Mouse (Mus musculus) brain, embryonic 14.5 days (tissue): ENCODE results near the gene Gpr152. TPM values are rescaled to one million over a fixed set of nuclear protein-coding genes. Genes with fewer than 3 reads are reported as not detected.

Source experiments
- DNase-seq: peaks from one replicate; pipeline ENCODE4 v3.0.0-alpha.2; 2011; ENCODE audit warnings: low read depth
- CTCF ChIP-seq: fragments of 200-500 bp; IDR thresholded peaks from 2 replicates; pipeline ENCODE4 v1.5.1; 2012; ENCODE audit warnings: inconsistent platforms, mild to moderate bottlenecking, moderate library complexity, borderline replicate concordance; ENCODE audit not compliant: insufficient read depth, insufficient read length; ENCODE audit errors: extremely low read depth
- POLR2A ChIP-seq: fragments of 200-500 bp; IDR thresholded peaks from 2 replicates; pipeline ENCODE4 v1.6.1; 2012; ENCODE audit warnings: mild to moderate bottlenecking, inconsistent platforms, borderline replicate concordance; ENCODE audit not compliant: poor library complexity, insufficient read depth, insufficient read length, severe bottlenecking; ENCODE audit errors: extremely low read depth
- polyA plus RNA-seq: library from polyadenylated mRNA; depleted of rRNA; stranded (reverse); fragments of >200 nt; gene quantifications from 2 replicates; pipeline ENCODE4 v1.2.3, GENCODE M21; 2012

Gene Gpr152
- polyA plus RNA-seq, 1 experiment, result 0.08 TPM

- no peak for DNase-seq
- TF ChIP-seq CTCF (no peak), POLR2A (no peak)
Observed at GRCm38 (mm10) chr19:4171393-4172290, 32.1 kb downstream of the Gpr152 start.

- TF ChIP-seq POLR2A (no peak), CTCF (no peak)
- DNase-seq, result no peak
Observed at GRCm38 (mm10) chr19:4172925-4173324, 33.3 kb downstream of the Gpr152 start.

- DNase-seq, result peak; percentile 35
- no peak for TF ChIP-seq POLR2A
- no peak for TF ChIP-seq CTCF
Observed at GRCm38 (mm10) chr19:4175368-4175947, 35.9 kb downstream of the Gpr152 start, which contains the start of gene Carns1. Gene Carns1, minus strand, starts transcription at chr19:4175479.

- DNase-seq, result no peak
- TF ChIP-seq POLR2A (no peak), CTCF (no peak)
Observed at GRCm38 (mm10) chr19:4180411-4180810, 40.8 kb downstream of the Gpr152 start.

- DNase-seq, result peak; percentile 80
- TF ChIP-seq POLR2A (no peak), CTCF (no peak)
Observed at GRCm38 (mm10) chr19:4181892-4182291, 42.3 kb downstream of the Gpr152 start.

- no peak for DNase-seq
- TF ChIP-seq POLR2A (no peak), CTCF (no peak)
Observed at GRCm38 (mm10) chr19:4183689-4184088, 44.1 kb downstream of the Gpr152 start.

GRCm38 (mm10) chr19:4184976-4185975 lies 45.7 kb downstream of the Gpr152 start:
- DNase-seq, result no peak
- TF ChIP-seq POLR2A (no peak), CTCF (no peak)

- DNase-seq, result no peak
- no peak for TF ChIP-seq CTCF
- no peak for TF ChIP-seq POLR2A
Observed at GRCm38 (mm10) chr19:4187303-4187702, 47.7 kb downstream of the Gpr152 start.

GRCm38 (mm10) chr19:4189051-4189620 lies 49.5 kb downstream of the Gpr152 start:
- TF ChIP-seq CTCF (no peak), POLR2A (no peak)
- DNase-seq, result no peak

- TF ChIP-seq CTCF (no peak), POLR2A (no peak)
- DNase-seq, result no peak
Observed at GRCm38 (mm10) chr19:4190831-4191334, 51.3 kb downstream of the Gpr152 start, which contains the start of gene Tbc1d10c. Gene Tbc1d10c, minus strand, starts transcription at chr19:4191284.

- peak; percentile 97 for DNase-seq
- TF ChIP-seq CTCF, result peak; percentile 70; the same call in 1 of the 2 replicates
- peak; percentile 96 for TF ChIP-seq POLR2A
Observed at GRCm38 (mm10) chr19:4191528-4192250, 52.1 kb downstream of the Gpr152 start, which contains the start of gene Ppp1ca. Gene Ppp1ca, plus strand, starts transcription at chr19:4192065.
